Mouse (Mus musculus): ENCODE data around the gene Fyco1. TPM values are rescaled to one million over a fixed set of nuclear protein-coding genes. Genes with fewer than 3 reads are reported as not detected.
"Not testable (repeated sequence)": the region's sequence is repeated elsewhere in the genome, so short reads cannot be mapped to it uniquely, and the experiment has no call there.

Gene Fyco1
- polyA plus RNA-seq, 1 experiment from 2014 or later, result 9.6 TPM

DNA sequence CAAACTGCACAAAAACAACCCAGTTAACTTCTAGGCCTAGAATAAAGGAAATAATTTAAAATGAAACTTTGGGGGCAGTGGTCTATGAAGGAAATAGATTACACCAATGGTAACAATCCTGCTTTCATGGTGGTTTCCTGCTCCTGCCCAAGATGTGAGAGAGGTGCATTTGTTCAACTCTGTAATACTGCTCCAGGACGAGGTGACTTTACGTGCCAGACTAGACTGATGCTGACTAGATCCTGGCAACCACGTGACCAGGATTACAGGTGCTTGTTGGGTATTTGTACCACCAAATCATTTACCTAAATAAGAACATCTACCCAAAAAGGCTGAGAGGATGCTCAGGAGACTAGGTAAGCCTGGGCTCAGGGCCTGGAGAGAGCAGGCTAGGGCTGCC, 39.9 kb downstream of the Fyco1 start:
- 97% methylated on average over 3 of the region's 3 CpGs for WGBS
- no peak for ATAC-seq (ENCODE audit: low read depth)

DNA sequence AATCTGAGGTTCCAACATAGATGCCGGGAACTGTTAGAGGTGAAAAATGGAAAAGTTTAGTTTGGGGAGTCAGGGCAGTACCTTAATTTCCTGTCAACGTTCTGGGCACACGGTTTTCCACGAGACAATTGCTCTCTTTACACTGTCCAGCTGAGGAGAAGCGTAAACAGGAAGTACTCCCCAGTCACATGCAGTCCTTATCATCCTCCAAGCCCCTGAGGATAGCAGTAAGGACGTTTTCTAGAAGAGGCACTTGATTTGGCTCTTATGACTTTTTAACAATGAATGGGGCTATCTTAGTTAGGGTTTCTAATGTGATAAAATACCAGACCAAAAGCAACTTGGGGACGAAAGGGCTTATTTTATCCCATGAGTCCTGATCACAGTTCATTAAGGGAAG, 43.1 kb downstream of the Fyco1 start:
- 77% methylated on average over 7 of the region's 7 CpGs for WGBS
- ATAC-seq (ENCODE audit: low read depth), result no peak

More for the DNA sequence above, 39.9 kb downstream of the Fyco1 start:
- Histone ChIP-seq H3K9ac (no peak overlapping the region), H3K27ac (replicated peaks) (no peak overlapping the region), H3K4me1 (replicated peaks) (no peaks in the 10 kb centered on the region), H3K4me2 (no peak overlapping the region), H3K9me3 (no peaks in the 10 kb centered on the region), H3K36me3 (peaks cover 26% of the 10 kb centered on the region), H3K27me3 (no peaks in the 10 kb centered on the region), H3K4me3 (no peak overlapping the region)

DNA sequence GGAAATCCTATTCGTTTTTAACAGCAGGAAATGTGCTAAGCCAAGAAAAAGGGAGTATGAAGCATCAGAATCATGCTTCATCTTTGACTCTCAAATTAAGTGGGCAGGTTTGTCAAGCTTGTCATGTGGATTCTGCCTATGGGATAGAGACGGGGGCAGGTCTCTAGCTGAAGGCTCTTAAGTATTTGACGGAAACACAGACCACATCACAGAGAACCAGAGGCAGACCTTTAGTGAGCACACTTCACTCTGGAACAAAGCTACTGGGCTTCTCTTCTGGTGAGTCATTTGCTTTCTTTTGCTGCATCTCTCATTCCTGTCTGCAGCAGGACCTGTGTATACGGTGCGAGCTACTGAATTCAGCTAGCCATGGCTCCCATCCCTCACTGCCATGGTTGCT, 45.4 kb downstream of the Fyco1 start, which contains the start of gene Cxcr6:
TSS of gene Cxcr6 (plus strand) at position 209 of the 400 bp plus-strand sequence.
- Histone ChIP-seq H3K4me2 (no peak within 1 kb of the TSS), H3K9ac (no peak within 1 kb of the TSS), H3K4me3 (no peak within 1 kb of the TSS), H3K27ac (replicated peaks) (no peak within 1 kb of the TSS), H3K4me1 (replicated peaks) (no peaks in the 10 kb centered on the region), H3K36me3 (peaks cover 18% of the 10 kb centered on the region), H3K27me3 (no peaks in the 10 kb centered on the region), H3K9me3 (no peaks in the 10 kb centered on the region)
- WGBS, result 94% methylated on average over 5 of the region's 5 CpGs
- ATAC-seq (ENCODE audit: low read depth), result no peak

More for the DNA sequence above, 43.1 kb downstream of the Fyco1 start:
- no peaks in the 10 kb centered on the region for H3K9me3 ChIP-seq
- no peak overlapping the region for H3K9ac ChIP-seq
- no peaks in the 10 kb centered on the region for H3K27me3 ChIP-seq
- no peaks in the 10 kb centered on the region for H3K4me1 ChIP-seq (replicated peaks)
- no peak overlapping the region for H3K4me2 ChIP-seq
- H3K4me3 ChIP-seq, result no peak overlapping the region
- H3K36me3 ChIP-seq, result peaks cover 14% of the 10 kb centered on the region
- no peak overlapping the region for H3K27ac ChIP-seq (replicated peaks)

DNA sequence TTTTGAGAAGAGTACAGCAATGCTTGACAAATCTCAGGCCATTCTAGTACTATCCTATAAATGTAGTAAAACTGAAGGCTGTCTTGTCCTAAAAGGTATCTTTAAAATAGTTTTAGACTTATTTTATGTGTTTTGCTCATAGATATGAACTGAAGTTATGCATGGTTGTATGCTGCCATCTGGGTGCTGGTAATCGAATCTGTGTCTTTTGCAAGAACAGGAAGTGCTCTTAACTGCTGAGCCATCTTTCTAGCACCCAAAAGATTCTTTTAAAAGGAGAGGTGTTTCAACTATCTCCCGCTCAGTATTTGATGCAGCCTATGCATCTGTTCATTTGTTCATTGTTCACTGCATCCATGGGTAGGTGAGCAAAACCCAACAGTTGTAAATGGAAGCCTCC, 46.5 kb downstream of the Fyco1 start:
- ATAC-seq (ENCODE audit: low read depth), result no peak
- H3K4me1 ChIP-seq (replicated peaks), result no peaks in the 10 kb centered on the region
- H3K9me3 ChIP-seq, result no peaks in the 10 kb centered on the region
- H3K27me3 ChIP-seq, result no peaks in the 10 kb centered on the region
- no peak overlapping the region for H3K27ac ChIP-seq (replicated peaks)
- 95% methylated on average over 2 of the region's 2 CpGs for WGBS
- H3K4me2 ChIP-seq, result no peak overlapping the region
- no peak overlapping the region for H3K9ac ChIP-seq
- no peak overlapping the region for H3K4me3 ChIP-seq
- peaks cover 15% of the 10 kb centered on the region; the same call in 1 of the 2 replicates for H3K36me3 ChIP-seq

DNA sequence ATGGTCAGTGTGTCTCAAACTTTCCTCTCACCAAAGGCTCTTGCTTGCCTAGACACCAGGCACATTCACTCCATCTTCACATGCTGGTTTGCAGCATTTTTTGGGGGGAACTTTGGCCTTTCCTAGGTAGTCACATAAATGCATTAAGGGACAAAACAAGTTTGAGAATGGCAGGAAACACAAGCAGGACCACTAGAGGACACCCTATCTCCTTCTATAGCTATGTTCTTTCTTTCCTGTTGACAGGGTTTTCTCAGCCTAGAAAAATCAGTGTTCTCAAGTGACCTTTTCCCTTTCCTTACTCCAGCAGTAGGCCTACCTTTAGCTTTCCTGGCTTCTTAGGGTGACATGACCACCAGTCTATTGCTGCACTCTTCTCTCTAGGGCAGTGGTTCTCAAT, 48.8 kb downstream of the Fyco1 start:
- no peaks in the 10 kb centered on the region for H3K27me3 ChIP-seq
- H3K27ac ChIP-seq (replicated peaks), result no peak overlapping the region
- H3K9ac ChIP-seq, result no peak overlapping the region

DNA sequence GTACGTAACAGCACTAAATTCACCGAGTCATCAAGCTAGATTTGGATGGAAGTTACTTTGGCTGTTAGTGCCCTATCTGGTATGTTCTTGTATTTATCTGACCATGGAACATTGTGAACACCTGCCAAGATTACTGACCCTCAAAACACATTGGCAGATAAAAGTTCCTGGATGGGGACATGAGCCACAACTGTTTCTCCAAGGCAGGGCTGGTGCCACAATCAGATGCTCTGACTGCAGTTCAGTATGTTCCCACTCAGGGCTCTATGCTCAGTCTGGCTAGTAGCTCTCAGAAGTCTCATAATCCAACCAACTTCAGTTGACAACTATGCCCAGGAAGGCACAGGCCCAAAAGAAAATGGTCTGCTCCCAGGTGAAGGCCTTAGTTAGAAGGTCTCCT, 49.3 kb downstream of the Fyco1 start:
- H3K36me3 ChIP-seq, result peaks cover 22% of the 10 kb centered on the region; the same call in 1 of the 2 replicates
- H3K4me1 ChIP-seq (replicated peaks), result no peaks in the 10 kb centered on the region
- H3K9me3 ChIP-seq, result no peaks in the 10 kb centered on the region
- ATAC-seq (ENCODE audit: low read depth), result no peak
- no peak overlapping the region for H3K9ac ChIP-seq
- H3K27ac ChIP-seq (replicated peaks), result no peak overlapping the region
- WGBS, result 95% methylated on average over 2 of the region's 2 CpGs
- no peak overlapping the region for H3K4me3 ChIP-seq
- no peak overlapping the region for H3K4me2 ChIP-seq
- no peaks in the 10 kb centered on the region for H3K27me3 ChIP-seq

More for the DNA sequence above, 48.8 kb downstream of the Fyco1 start:
- Histone ChIP-seq H3K4me3 (no peak overlapping the region), H3K4me1 (replicated peaks) (no peaks in the 10 kb centered on the region), H3K36me3 (peaks cover 18% of the 10 kb centered on the region; the same call in 1 of the 2 replicates), H3K9me3 (no peaks in the 10 kb centered on the region), H3K4me2 (no peak overlapping the region)
- no peak for ATAC-seq (ENCODE audit: low read depth)

DNA sequence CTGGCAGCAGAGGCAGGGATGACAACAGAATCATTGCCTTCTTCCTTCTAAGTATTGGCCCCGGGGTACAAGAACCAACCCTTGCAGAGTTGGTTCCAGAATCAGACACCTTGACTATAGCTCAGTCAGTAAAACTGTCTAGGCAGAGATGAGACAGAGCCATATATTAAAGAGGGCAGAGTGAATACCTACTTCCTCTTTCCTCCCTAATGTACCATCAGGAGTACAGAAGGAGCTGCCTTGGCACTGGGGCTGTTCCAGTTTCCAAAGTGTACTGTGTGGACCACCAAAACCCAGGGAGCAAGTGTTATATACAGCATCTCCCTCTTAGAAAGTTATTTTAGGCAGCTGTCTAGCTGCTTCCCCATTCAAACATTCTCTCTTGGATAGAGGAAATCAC, 50.2 kb downstream of the Fyco1 start:
- WGBS, result 94% methylated on average over 1 of the region's 1 CpGs
- no peak overlapping the region for H3K4me3 ChIP-seq
- H3K27me3 ChIP-seq, result no peaks in the 10 kb centered on the region

DNA sequence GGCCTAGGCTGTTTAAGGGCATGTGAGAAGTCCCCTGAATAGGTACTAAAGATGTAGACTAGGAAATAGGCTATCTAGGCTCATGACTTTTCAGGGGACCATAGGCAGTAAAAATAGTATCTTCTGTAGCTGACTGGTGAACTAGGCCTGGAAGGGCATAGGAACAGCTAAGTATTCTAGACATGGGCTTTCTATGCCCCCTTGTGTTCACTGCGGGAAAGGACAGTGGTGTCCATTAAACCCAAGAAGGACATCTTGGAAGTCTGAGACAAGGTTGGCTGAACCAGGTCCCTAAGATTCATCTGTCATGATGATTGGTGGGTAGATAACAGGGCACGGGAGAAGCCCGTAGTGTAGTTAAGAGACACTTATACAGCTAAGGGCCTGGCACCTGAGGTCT, 55.5 kb downstream of the Fyco1 start:
- no peaks in the 10 kb centered on the region for H3K4me1 ChIP-seq (replicated peaks)
- H3K27ac ChIP-seq (replicated peaks), result no peak overlapping the region
- whole genome bisulfite sequencing, result 69% methylated on average over 3 of the region's 3 CpGs
- no peak overlapping the region for H3K4me2 ChIP-seq
- H3K36me3 ChIP-seq, result peaks cover 53% of the 10 kb centered on the region
- ATAC-seq (ENCODE audit: low read depth), result no peak
- no peaks in the 10 kb centered on the region for H3K27me3 ChIP-seq
- no peaks in the 10 kb centered on the region for H3K9me3 ChIP-seq
- no peak overlapping the region for H3K9ac ChIP-seq
- H3K4me3 ChIP-seq, result no peak overlapping the region

More for the DNA sequence above, 50.2 kb downstream of the Fyco1 start:
- Histone ChIP-seq H3K9me3 (no peaks in the 10 kb centered on the region), H3K36me3 (peaks cover 30% of the 10 kb centered on the region; the same call in 1 of the 2 replicates), H3K4me1 (replicated peaks) (no peaks in the 10 kb centered on the region), H3K9ac (no peak overlapping the region), H3K4me2 (no peak overlapping the region), H3K27ac (replicated peaks) (no peak overlapping the region)
- no peak for ATAC-seq (ENCODE audit: low read depth)

DNA sequence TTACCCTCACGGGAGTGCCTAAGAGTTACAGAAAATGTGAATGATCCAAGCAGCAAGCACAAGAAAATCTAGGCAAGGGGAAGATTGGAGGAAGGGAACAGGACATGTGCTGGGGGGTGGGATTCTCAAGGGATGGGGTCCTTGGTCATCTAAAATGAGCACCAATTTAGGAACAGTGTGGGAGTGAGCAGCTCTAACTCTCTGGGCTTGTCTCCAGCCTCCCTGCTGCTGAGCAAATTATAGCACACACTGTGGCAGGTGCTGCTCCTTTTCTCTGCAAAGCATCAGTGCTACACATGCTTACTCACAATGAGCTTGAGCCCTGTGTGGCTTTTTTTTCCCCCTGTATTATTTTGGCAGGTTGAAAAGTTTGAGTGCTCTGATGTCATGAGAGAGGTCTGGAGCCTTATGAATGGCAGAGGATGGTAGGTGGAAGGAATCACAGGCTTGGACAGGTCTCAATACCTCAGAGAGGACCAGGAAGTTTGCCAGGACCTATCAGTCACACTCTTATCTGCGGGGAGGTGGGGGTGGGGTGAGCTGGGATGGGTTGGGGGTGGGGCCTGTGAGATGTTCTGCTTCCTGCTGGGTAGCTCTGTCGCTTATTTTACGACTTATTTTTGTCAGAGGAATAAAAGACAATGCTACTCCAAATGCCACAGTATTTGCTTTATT, 62.7 kb downstream of the Fyco1 start:
- Histone ChIP-seq H3K4me2 (no peak overlapping the region), H3K4me1 (replicated peaks) (no peaks in the 10 kb centered on the region), H3K27me3 (no peaks in the 10 kb centered on the region), H3K27ac (replicated peaks) (no peak overlapping the region), H3K9ac (no peak overlapping the region), H3K36me3 (peaks cover 48% of the 10 kb centered on the region), H3K4me3 (no peak overlapping the region), H3K9me3 (0 out of 2 replicates have a peak, but pooled peaks cover 2% of the 10 kb centered on the region)
- 71% methylated on average over 4 of the region's 4 CpGs for WGBS
- ATAC-seq (ENCODE audit: low read depth), result no peak

DNA sequence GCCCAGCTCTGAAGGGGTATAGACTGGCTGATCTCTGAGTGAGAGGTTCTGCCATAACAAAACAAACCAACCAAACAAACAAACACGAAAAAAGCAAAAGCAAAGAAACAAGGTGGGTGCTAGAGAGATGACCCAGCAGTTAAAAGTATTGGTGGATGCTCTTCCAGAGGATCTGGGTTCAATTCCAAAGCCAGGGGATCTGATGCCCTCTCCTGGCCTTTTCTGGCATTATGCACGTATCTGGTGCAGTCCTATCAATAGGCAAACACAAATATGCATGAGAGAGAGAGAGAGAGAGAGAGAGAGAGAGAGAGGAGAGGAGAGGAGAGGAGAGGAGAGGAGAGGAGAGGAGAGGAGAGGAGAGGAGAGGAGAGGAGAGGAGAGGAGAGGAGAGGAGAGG, 78.4 kb downstream of the Fyco1 start:
- not testable (repeated sequence) for H3K4me3 ChIP-seq; H3K27me3 ChIP-seq; ATAC-seq (ENCODE audit: low read depth); H3K4me2 ChIP-seq; H3K9ac ChIP-seq; H3K27ac ChIP-seq (replicated peaks); H3K36me3 ChIP-seq; H3K4me1 ChIP-seq (replicated peaks); H3K9me3 ChIP-seq
- WGBS, result 36% methylated on average over 2 of the region's 2 CpGs

DNA sequence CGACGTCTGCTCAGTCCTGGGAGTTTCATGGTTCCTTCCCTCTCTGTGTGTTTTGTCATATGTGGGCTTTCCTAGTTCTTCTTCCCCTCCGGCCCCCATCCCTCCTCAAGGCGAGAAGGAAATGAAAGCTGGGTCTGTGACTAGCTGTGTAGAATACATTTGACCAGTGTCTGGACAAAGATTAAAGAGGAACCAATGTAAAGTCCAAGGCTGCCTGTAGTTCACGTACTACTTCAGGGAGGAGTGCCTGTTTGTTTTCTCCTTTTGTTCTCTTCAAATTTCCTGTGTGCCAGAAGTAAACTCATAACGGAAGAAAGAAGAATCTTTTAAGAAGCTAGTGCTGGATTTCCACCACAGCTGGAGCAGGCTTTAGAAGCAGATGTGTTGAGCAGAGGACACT, 82.2 kb downstream of the Fyco1 start:
- Histone ChIP-seq H3K27ac (replicated peaks) (no peak overlapping the region), H3K4me1 (replicated peaks) (no peaks in the 10 kb centered on the region), H3K36me3 (no peaks in the 10 kb centered on the region), H3K9ac (no peak overlapping the region), H3K27me3 (no peaks in the 10 kb centered on the region), H3K9me3 (no peaks in the 10 kb centered on the region), H3K4me3 (no peak overlapping the region), H3K4me2 (no peak overlapping the region)
- ATAC-seq (ENCODE audit: low read depth), result no peak
- 63% methylated on average over 6 of the region's 6 CpGs for WGBS

DNA sequence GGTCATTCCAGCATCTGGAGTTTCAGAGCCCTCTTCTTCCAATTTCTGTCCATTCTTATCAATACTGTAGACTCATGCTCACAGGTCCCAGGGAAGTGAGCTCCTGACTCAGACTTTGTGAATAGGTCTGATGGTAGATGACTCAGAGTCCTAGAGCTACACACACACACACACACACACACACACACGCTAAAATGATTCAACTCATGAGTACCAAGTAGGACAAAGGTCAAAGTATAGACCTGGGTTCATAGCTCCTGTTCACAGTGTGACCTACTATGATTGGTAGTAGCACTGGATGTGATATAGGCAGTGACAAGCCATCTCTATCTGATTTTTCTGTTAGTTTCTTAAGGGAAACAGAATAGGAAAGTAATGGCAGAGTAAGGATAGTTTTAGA, 83.3 kb downstream of the Fyco1 start:
- no peak for ATAC-seq (ENCODE audit: low read depth)
- Histone ChIP-seq H3K4me3 (no peak overlapping the region), H3K9me3 (no peaks in the 10 kb centered on the region), H3K4me2 (no peak overlapping the region), H3K36me3 (no peaks in the 10 kb centered on the region), H3K4me1 (replicated peaks) (no peaks in the 10 kb centered on the region), H3K9ac (no peak overlapping the region), H3K27me3 (no peaks in the 10 kb centered on the region), H3K27ac (replicated peaks) (no peak overlapping the region)
- 84% methylated on average over 1 of the region's 1 CpGs for WGBS

DNA sequence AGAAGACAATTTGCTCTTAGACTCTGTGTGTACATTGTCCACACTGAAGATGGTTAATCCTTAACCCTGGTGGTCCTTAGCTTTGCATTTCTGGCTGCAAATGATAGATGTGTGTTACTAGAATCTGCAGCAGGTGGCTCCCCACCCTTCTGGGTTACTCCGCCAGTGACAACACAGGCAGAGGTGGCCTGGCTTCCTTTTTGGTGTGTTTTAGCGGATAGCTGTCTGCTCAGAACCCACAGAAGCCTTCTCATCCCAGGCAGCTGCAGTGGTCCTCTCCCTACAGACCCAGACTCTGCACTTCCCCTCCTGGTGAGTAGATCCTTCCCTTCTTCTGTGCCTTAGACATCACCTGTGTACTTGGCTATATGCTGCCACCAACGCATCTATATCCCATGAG, 84.7 kb downstream of the Fyco1 start:
- Histone ChIP-seq H3K4me2 (no peak overlapping the region), H3K36me3 (no peaks in the 10 kb centered on the region), H3K27me3 (no peaks in the 10 kb centered on the region), H3K27ac (replicated peaks) (no peak overlapping the region), H3K4me3 (no peak overlapping the region), H3K4me1 (replicated peaks) (no peaks in the 10 kb centered on the region), H3K9me3 (no peaks in the 10 kb centered on the region), H3K9ac (no peak overlapping the region)
- no peak for ATAC-seq (ENCODE audit: low read depth)
- 75% methylated on average over 3 of the region's 3 CpGs for WGBS
